Mouse (Mus musculus) bone marrow macrophage, adult 2 months (primary cell): ENCODE data around the gene Rita1. TPM values are rescaled to one million over a fixed set of nuclear protein-coding genes. Genes with fewer than 3 reads are reported as not detected.

Experiments used
- H3K27ac ChIP-seq: 2 replicates; pipeline ENCODE4 v1.5.1; 2012; ENCODE audit warnings: low read depth, low read length; ENCODE audit not compliant: insufficient read depth
- H3K4me1 ChIP-seq: 2 replicates; pipeline ENCODE4 v1.6.1; 2012; ENCODE audit warnings: low read length; ENCODE audit not compliant: control insufficient read depth, insufficient read depth
- H3K4me3 ChIP-seq: 2 replicates; pipeline ENCODE4 v1.5.1; 2012; ENCODE audit warnings: mild to moderate bottlenecking, low read length, moderate library complexity; ENCODE audit not compliant: insufficient read depth
- CTCF ChIP-seq: IDR thresholded peaks from 2 replicates; pipeline ENCODE4 v1.5.1; 2012; ENCODE audit warnings: low read depth, mild to moderate bottlenecking, low read length, moderate library complexity
- POLR2A ChIP-seq: IDR thresholded peaks from 2 replicates; pipeline ENCODE4 v1.6.1; 2012; ENCODE audit warnings: mild to moderate bottlenecking, low read depth, low read length, borderline replicate concordance
- polyA plus RNA-seq: library from polyadenylated mRNA; stranded (reverse); fragments of >200 nt; gene quantifications from 2 replicates; pipeline ENCODE4 v1.2.4, GENCODE M21; 2012; ENCODE audit not compliant: missing spikeins, insufficient read depth, insufficient read length

Gene Rita1
- polyA plus RNA-seq, 1 experiment = 3.8 TPM

DNA sequence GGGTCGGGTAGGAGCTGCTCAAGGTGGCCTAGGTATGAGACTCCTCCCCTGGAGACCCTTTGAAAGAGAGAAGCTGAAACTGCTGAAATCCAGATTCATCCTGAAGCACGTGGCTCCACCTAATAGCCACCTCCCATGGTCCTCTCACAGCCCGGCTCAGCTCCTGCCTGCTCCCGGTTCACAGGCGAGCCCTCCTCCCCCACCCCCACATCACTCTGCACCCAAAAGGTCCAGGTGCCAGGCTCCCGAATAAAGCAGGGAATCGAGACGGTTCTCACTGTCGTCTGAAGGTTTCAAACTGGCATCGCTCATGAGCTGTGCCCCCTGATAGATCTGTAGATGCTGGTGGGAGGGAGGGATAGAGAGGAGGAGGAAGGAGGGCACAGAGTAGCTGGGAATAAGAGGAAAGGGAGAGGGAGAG is 7.1 kb downstream of the Rita1 start:
- Histone ChIP-seq H3K27ac (no peak overlapping the region; the same call in 1 of the 2 replicates), H3K4me3 (peak overlapping the region; percentile 42), H3K4me1 (peaks cover 8% of the 10 kb centered on the region)
- TF ChIP-seq CTCF = no peak; the same call in 1 of the 2 replicates
- TF ChIP-seq POLR2A = 0 out of 2 replicates have a peak, but pooled peaks have one; percentile 9

DNA sequence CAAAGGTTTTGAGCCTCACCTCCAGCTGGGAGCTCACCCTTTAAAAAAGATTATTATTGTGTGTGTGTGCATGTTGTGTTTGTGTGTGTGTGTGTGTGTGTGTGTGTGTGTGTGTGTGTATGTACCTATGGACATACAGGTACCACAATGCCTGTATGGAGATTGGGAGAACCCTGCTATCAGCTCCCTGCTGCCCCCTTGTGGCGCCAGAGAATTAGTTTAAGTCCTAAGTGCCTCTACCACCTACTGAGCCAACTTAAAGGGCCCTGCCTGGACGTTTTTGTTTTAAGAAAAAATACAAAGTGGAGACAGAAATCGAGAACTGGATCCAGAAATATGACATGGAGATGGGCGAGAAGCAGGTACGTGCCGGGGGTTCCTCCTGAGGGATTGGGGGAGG is 7.5 kb downstream of the Rita1 start:
- TF ChIP-seq POLR2A (no peak), CTCF (peak; percentile 78)
- no peak overlapping the region; the same call in 1 of the 2 replicates for H3K27ac ChIP-seq
- peak overlapping the region; percentile 42; the same call in 1 of the 2 replicates for H3K4me3 ChIP-seq
- H3K4me1 ChIP-seq = peaks cover 3% of the 10 kb centered on the region

DNA sequence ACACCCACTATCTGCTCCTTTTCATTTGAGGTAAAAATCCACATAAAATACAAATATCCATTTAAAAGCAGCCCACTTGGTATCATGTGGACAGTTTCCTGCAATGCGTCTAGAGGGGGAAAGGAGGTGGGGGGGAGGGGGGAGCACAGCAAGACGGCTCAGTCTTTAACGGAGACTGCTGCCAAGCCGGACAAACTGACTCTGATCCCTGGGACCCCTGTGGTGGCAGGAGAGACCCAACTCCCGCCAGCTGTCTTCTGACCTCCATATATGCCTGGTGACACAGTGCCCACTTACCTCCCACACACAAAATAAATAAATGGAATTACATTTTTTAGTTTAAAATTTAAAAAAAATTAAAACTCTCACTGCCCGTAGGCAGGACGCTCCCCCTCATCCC is 8.9 kb downstream of the Rita1 start:
- H3K4me1 ChIP-seq = 0 out of 2 replicates have a peak, but pooled peaks cover 3% of the 10 kb centered on the region
- no peak overlapping the region for H3K4me3 ChIP-seq
- no peak for TF ChIP-seq POLR2A
- no peak for TF ChIP-seq CTCF
- no peak overlapping the region for H3K27ac ChIP-seq

DNA sequence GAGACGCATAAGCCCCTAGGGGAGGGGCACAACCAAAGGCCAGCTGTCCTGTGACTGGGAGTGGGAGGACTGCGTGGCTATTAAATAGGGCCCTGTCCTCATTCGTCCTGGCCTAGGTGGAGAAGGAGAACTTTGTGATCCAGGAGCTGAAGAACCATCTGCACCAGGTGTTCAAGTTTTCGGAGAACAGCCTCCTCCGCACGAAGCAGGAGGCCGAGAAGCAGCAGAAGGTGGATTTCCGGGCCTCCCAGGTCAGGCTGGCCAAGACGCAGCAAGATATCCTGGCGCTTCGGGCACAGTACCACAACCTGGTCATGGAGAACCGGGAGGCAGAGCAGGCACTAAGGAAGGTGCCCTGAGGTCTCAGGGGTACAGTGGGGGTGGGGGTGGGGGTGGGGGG is 10.2 kb downstream of the Rita1 start:
- TF ChIP-seq CTCF = no peak
- no peak for TF ChIP-seq POLR2A
- Histone ChIP-seq H3K4me3 (no peak overlapping the region), H3K4me1 (0 out of 2 replicates have a peak, but pooled peaks cover 3% of the 10 kb centered on the region), H3K27ac (no peak overlapping the region)

DNA sequence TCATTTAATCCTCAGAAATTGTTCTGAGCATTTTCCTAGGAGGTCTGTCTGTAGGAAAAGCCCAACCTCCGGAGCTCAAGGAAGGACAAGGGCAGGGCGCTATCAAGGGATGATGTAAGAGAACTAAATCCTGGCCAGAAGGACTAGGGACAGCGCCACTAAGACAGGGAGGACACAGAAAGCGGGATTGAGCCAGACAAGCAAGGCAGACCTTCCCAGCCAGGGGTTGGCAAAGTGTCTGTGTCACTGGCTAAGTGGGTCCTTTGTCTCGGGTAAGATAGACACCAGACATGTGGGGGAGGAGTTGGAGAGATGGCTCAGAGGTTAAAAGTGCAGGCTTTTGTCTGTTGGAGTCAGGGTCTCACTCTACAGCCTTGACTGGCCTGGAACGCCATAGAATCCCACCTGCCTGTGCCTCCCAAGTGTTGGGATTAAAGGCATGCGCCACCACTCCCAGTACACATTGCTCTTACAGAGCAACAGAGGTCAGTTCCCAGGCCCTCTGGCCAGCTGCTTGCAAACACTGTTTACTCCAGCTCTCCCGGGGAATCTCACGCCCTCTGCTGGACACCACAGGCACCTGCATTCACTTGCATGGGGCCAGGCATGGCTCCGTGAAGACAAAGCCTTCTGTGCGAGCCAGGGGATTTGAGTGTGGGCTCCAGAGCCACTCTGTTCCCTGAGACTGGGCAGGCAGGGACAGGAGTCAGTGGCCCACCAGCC is 11.3 kb downstream of the Rita1 start:
- H3K27ac ChIP-seq = no peak overlapping the region
- H3K4me3 ChIP-seq = no peak overlapping the region
- H3K4me1 ChIP-seq = 0 out of 2 replicates have a peak, but pooled peaks cover 3% of the 10 kb centered on the region
- TF ChIP-seq POLR2A = no peak
- peak; percentile 63 for TF ChIP-seq CTCF

DNA sequence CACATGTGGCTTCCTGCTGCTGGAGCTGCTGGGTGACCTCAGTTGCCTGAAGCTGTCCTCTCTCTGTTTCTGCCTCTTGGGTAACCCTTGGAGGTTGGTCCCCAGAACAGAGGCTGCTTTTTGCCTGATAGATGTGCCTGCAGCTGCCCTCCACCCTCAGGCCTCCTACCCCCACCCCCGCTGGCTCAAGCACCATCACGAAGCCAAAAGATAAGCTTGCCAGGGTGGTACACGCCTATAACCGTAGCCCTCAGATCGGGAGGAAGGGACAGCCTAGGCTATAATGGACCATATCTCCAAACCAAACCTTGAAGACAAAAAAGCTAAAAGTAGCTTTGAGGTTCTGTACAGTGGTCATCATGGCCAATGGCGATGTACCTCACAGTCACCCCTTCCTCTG is 12.8 kb downstream of the Rita1 start:
- H3K4me1 ChIP-seq = no peaks in the 10 kb centered on the region
- H3K27ac ChIP-seq = no peak overlapping the region
- no peak overlapping the region for H3K4me3 ChIP-seq
- TF ChIP-seq CTCF (no peak), POLR2A (no peak)

DNA sequence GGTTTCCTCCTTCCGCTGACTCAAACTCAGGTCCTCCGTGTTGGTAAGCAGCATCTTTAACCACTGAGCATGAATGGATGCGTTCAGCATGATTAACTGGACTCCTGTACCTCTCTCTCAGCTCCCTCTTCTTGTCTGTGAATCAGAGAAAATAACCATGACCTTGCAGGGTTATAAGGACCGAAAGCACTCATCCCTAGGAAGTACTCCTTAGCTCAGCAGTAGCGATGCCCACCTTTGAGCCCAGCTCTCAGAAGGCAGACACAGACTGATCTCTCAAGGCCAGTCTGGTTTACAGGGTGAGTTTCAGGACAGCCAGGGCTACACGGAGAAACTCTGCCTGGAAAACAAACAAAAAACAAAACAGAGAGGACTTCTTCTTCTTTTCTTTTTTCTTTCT is 17.9 kb downstream of the Rita1 start:
- no peaks in the 10 kb centered on the region for H3K4me1 ChIP-seq
- H3K4me3 ChIP-seq = no peak overlapping the region
- H3K27ac ChIP-seq = no peak overlapping the region
- TF ChIP-seq POLR2A (no peak), CTCF (no peak)

DNA sequence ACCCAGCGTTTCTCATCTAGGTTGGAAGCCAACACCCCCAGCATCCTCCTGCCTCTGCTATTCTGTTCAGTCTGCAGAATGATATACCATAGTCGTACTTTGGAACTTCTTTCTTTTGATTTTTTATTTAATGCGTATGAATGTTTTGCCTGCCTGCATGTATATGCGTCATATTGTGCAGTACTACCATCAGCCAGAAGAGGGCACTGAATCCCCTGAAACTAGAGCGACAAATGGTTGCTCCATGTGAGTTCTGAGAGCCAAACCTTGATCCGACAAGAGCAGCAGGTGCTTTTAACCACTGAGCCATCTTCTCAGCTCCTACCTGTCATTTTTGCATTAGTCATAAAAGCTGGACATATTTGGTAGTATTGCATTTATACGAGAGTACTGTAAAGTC is 20.2 kb downstream of the Rita1 start:
- no peak for TF ChIP-seq POLR2A
- no peak; the same call in 1 of the 2 replicates for TF ChIP-seq CTCF
- Histone ChIP-seq H3K4me3 (no peak overlapping the region), H3K4me1 (peaks cover 5% of the 10 kb centered on the region), H3K27ac (no peak overlapping the region)

DNA sequence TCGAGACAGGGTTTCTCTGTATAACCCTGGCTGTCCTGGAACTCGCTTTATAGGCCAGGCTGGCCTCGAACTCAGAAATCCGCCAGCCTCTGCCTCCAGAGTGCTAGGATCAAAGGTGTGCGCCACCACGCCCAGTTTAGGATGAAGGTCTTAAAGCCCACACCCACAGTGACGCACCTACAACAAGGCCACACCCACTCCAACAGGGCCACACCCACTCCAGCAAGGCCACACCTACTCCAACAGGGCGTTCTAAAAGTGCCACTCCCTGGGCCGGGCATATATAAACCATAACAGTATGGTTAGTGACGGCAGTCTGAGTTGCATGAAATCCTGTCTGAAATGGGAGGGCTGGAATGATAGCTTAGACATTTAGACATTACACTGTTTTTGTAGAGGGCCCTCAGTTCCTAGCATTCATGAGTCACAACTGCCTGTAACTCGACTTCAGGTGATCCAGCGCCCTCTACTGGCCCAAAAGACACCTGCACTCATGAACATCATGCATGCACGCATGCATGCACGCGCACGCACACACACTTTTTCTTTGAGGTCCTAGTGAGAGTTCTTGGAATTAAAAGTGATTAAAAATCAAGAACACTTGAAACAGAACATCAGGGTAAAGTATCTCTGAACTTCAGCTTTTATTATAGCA is 21.9 kb downstream of the Rita1 start:
- peaks cover 17% of the 10 kb centered on the region for H3K4me1 ChIP-seq
- H3K4me3 ChIP-seq = no peak overlapping the region
- TF ChIP-seq CTCF (peak; percentile 63), POLR2A (no peak)
- H3K27ac ChIP-seq = no peak overlapping the region

DNA sequence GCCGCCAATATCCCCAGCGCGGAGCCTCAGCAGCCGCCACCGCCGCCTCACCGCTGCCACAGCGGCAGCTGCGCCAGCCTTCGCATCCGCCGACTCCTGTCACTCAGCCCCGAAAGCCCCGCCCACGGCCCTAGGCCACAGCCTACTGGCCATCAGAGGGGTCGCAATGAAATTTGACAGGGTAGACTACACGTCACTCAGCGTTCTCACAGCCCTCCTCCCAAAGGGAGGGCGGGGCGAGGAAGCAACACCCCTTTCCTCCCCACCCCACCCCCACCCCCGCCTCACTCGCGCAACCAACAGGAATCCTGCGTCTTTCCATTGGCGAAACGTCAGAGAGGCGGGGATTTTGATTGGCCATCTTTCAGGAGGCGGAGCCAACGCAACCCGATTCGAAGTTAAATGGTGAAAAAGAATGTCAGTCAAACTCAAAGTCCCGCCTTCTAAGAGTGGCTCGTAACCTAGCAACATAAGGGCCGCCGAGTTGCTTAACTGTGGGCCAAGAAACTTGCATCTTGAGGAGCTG is 23.8 kb downstream of the Rita1 start, which contains the start of the genes Tpcn1 and Iqcd:
Gene Tpcn1, minus strand, starts transcription at position 105 of the 526 bp plus-strand sequence.
Gene Iqcd, plus strand, starts transcription at position 448 of the 526 bp plus-strand sequence.
- peak within 1 kb of the TSS; percentile 77 for H3K4me3 ChIP-seq
- H3K4me1 ChIP-seq = peaks cover 33% of the 10 kb centered on the region
- H3K27ac ChIP-seq = peak within 1 kb of the TSS; percentile 60
- TF ChIP-seq POLR2A (no peak), CTCF (no peak)
